In genomic region chr8:107871718-107872117, GRCm38 (mm10) we compare ENCODE assay signal across 13 mouse cellular contexts.
A peak's percentile ranks its signal among the peaks of the same experiment; 100 is the strongest.
DNase-seq lines count a peak whose midpoint lies in the region; ATAC-seq and TF ChIP-seq lines count a peak whose summit lies in the region.
"Had no signal": no experiment of that assay in that cellular context is flagged by ENCODE, and none has a peak within 500 bp of the region (broad histone marks: within the 10 kb centered on the region; RNA-seq: fewer than 3 reads in every experiment).

No protein-coding gene starts in this region.

- H3K27me3 ChIP-seq in E14TG2a.4 (ENCODE audit: insufficient read depth, low read length): peaks cover 13% of the 10 kb centered on the region
- no peaks in the 10 kb centered on the region for H3K27me3 ChIP-seq in forebrain, postnatal 0 days (ENCODE audit: insufficient read depth, low read length)
- no peaks in the 10 kb centered on the region for H3K27me3 ChIP-seq in limb, embryonic 10.5 days (ENCODE audit: low read depth, poor library complexity, severe bottlenecking)
- no peaks in the 10 kb centered on the region for H3K27me3 ChIP-seq in midbrain, embryonic 14.5 days (ENCODE audit: control insufficient read depth, insufficient read depth, low read length)

- peak; percentile 16 for DNase-seq in forebrain, postnatal 0 days
- DNase-seq in limb, embryonic 10.5 days (ENCODE audit: low spot score): peak; percentile 64
- DNase-seq in midbrain, embryonic 14.5 days: peak; percentile 23
- no peak for DNase-seq in thymus, postnatal 14 days
- no peak for DNase-seq in gastrocnemius, postnatal 10 days
- DNase-seq in adrenal gland, postnatal 14 days: no peak
- DNase-seq in left cerebral cortex, postnatal 10 days (ENCODE audit: extremely low spot score in 1 of 2, low spot score in 2 of 2): no peak
- DNase-seq: cerebellum, adult 11-12 months; kidney, adult 11 months; liver, postnatal 0 days; lung, postnatal 4 days; thymus, postnatal 4 days had no signal

- H3K9ac ChIP-seq in forebrain, postnatal 0 days: peak overlapping the region; percentile 44; the same call in 1 of the 2 replicates
- no peak overlapping the region; the same call in 1 of the 2 replicates for H3K9ac ChIP-seq in midbrain, embryonic 14.5 days (replicated peaks; ENCODE audit: low read length)
- H3K9ac ChIP-seq: liver, postnatal 0 days had no signal

- peaks cover 7% of the 10 kb centered on the region for H3K9me3 ChIP-seq in E14TG2a.4 (ENCODE audit: low read length)
- H3K9me3 ChIP-seq in forebrain, postnatal 0 days (ENCODE audit: low read length): no peaks in the 10 kb centered on the region
- H3K9me3 ChIP-seq in limb, embryonic 10.5 days (replicated peaks): 0 out of 2 replicates have a peak, but pooled peaks cover 3% of the 10 kb centered on the region
- no peaks in the 10 kb centered on the region for H3K9me3 ChIP-seq in midbrain, embryonic 14.5 days (ENCODE audit: control insufficient read depth, low read length)

- H3K27ac ChIP-seq in forebrain, postnatal 0 days (ENCODE audit: low read depth, low read length): no peak overlapping the region
- peak overlapping the region; percentile 70 for H3K27ac ChIP-seq in limb, embryonic 10.5 days
- H3K27ac ChIP-seq in midbrain, embryonic 14.5 days (replicated peaks; ENCODE audit: low read depth, low read length): peak overlapping the region; percentile 33; the same call in 1 of the 2 replicates

- H3K36me3 ChIP-seq in E14TG2a.4 (ENCODE audit: insufficient read depth, low read length): no peaks in the 10 kb centered on the region
- H3K36me3 ChIP-seq in forebrain, postnatal 0 days (ENCODE audit: insufficient read depth): no peaks in the 10 kb centered on the region
- 0 out of 2 replicates have a peak, but pooled peaks cover 5% of the 10 kb centered on the region for H3K36me3 ChIP-seq in limb, embryonic 10.5 days
- H3K36me3 ChIP-seq in midbrain, embryonic 14.5 days (ENCODE audit: control insufficient read depth, insufficient read depth, low read length): no peaks in the 10 kb centered on the region

- peak overlapping the region; percentile 20; the same call in 1 of the 2 replicates for H3K4me3 ChIP-seq in E14TG2a.4 (replicated peaks; ENCODE audit: low read length)
- H3K4me3 ChIP-seq in forebrain, postnatal 0 days (ENCODE audit: low read depth, low read length): 0 out of 2 replicates have a peak overlapping the region, but pooled peaks have one; percentile 18
- no peak overlapping the region; the same call in 1 of the 2 replicates for H3K4me3 ChIP-seq in limb, embryonic 10.5 days
- no peak overlapping the region for H3K4me3 ChIP-seq in midbrain, embryonic 14.5 days (replicated peaks; ENCODE audit: low read depth, low read length)

- ATAC-seq in forebrain, postnatal 0 days: no peak
- no peak for ATAC-seq in midbrain, embryonic 14.5 days (ENCODE audit: low FRiP score, low TSS enrichment)
- ATAC-seq: liver, postnatal 0 days had no signal

- peaks cover 19% of the 10 kb centered on the region for H3K4me1 ChIP-seq in E14TG2a.4 (replicated peaks; ENCODE audit: low read depth, low read length)
- no peaks in the 10 kb centered on the region for H3K4me1 ChIP-seq in forebrain, postnatal 0 days (ENCODE audit: insufficient read depth)
- peaks cover 43% of the 10 kb centered on the region for H3K4me1 ChIP-seq in limb, embryonic 10.5 days
- H3K4me1 ChIP-seq in midbrain, embryonic 14.5 days (ENCODE audit: control insufficient read depth, insufficient read depth, low read length): peaks cover 10% of the 10 kb centered on the region; the same call in 1 of the 2 replicates

- intact Hi-C loops in left cerebral cortex, postnatal 10 days (cut with DNase I): no loop called here

- TF ChIP-seq CTCF in E14TG2a.4 (conservative IDR thresholded peaks at IDR 0.05; ENCODE audit: low read length): no peak
- no peak for TF ChIP-seq CTCF in forebrain, postnatal 0 days (IDR thresholded peaks at IDR 0.05; ENCODE audit: low read depth)

- peak overlapping the region; percentile 44 for H3K4me2 ChIP-seq in forebrain, postnatal 0 days (ENCODE audit: low read depth)
- H3K4me2 ChIP-seq in midbrain, embryonic 14.5 days (ENCODE audit: low read length): peak overlapping the region; percentile 43

- WGBS in forebrain, postnatal 0 days: 34% methylated on average over 15 of the region's 15 CpGs
- WGBS in limb, embryonic 10.5 days: 45% methylated on average over 15 of the region's 15 CpGs
- WGBS in midbrain, embryonic 14.5 days: 34% methylated on average over 15 of the region's 15 CpGs

Comparison
In these comparisons a context has a peak if more than half of its experiments do, and no peak if none do; other contexts are left out.
1. H3K4me3 ChIP-seq: peak in E14TG2a.4 (single experiment) and forebrain, postnatal 0 days (single experiment); none in limb, embryonic 10.5 days (single experiment) and midbrain, embryonic 14.5 days (single experiment).
2. DNase-seq: peak in forebrain, postnatal 0 days (single experiment), limb, embryonic 10.5 days (single experiment) and midbrain, embryonic 14.5 days (single experiment); none in thymus, postnatal 14 days (single experiment), gastrocnemius, postnatal 10 days (single experiment), adrenal gland, postnatal 14 days (single experiment) and left cerebral cortex, postnatal 10 days (0 of 2).